Mouse (Mus musculus) heart, postnatal 10 days (tissue): Measurements from ENCODE around the gene Dbndd2. TPM values are rescaled to one million over a fixed set of nuclear protein-coding genes. Genes with fewer than 3 reads are reported as not detected.
A peak's percentile ranks its signal among the peaks of the same experiment; 100 is the strongest.

Experiments
- DNase-seq, 2 experiments: peaks; one replicate each; pipeline ENCODE4 v3.0.0; 2021
- intact Hi-C: fragments of 180-260 bp; cut with DNase I; formaldehyde crosslinking; loops from one replicate; pipeline ENCODE4 v1.15.1; 2025
- total RNA-seq, 2 experiments: library from RNA; stranded (reverse); gene quantifications; 2 replicates each; pipeline ENCODE4 v1.2.3; 2021

The Dbndd2 gene
- total RNA-seq, 2 experiments from 2014 or later: 17.1 to 18.9 TPM

GRCm38 (mm10) chr2:164453047-164453757 is 32.7 kb upstream of the Dbndd2 start:
- peak; percentile 41 to 58 for DNase-seq
- intact Hi-C loops: no loop called here

- intact Hi-C loops: no loop called here
- DNase-seq: no peak
Measured at GRCm38 (mm10) chr2:164453887-164454500, 31.9 kb upstream of the Dbndd2 start.

- intact Hi-C loops: no loop called here
- DNase-seq: peak; percentile 85 to 88
Measured at GRCm38 (mm10) chr2:164454846-164455245, 31.1 kb upstream of the Dbndd2 start.

GRCm38 (mm10) chr2:164455421-164456190 is 30.3 kb upstream of the Dbndd2 start:
- intact Hi-C loops: loop anchor here (2.0 kb wide), 1 partner anchor 39 kb away; no protein-coding TSS in a partner anchor
- DNase-seq: peak; percentile 59 to 63

GRCm38 (mm10) chr2:164456413-164456812 is 29.5 kb upstream of the Dbndd2 start:
- intact Hi-C loops: loop anchor here (2.0 kb wide), 1 partner anchor 40 kb away; no protein-coding TSS in a partner anchor
- DNase-seq: no peak

- intact Hi-C loops: loop anchor here (2.0 kb wide), 1 partner anchor 40 kb away; no protein-coding TSS in a partner anchor
- DNase-seq: peak in 1 of 2 experiments; percentile 44
Measured at GRCm38 (mm10) chr2:164456864-164457300, 29.0 kb upstream of the Dbndd2 start, which contains the start of gene Sys1. Sys1 (plus strand) TSS chr2:164456964.

- DNase-seq: no peak
- intact Hi-C loops: loop anchor here (2.0 kb wide), 1 partner anchor 41 kb away; no protein-coding TSS in a partner anchor
Measured at GRCm38 (mm10) chr2:164457942-164458341, 28.0 kb upstream of the Dbndd2 start.

GRCm38 (mm10) chr2:164458535-164458934 is 27.4 kb upstream of the Dbndd2 start:
- no peak for DNase-seq
- intact Hi-C loops: no loop called here

GRCm38 (mm10) chr2:164460745-164461551 is 25.0 kb upstream of the Dbndd2 start, which contains the start of gene Gm20458:
Gm20458 (plus strand) TSS chr2:164460967.
- intact Hi-C loops: loop anchor here (5.0 kb wide), 1 partner anchor 36 kb away; the partner anchor contains the start of gene Pigt
- DNase-seq: peak; percentile 97 to 98

- intact Hi-C loops: no loop called here
- no peak for DNase-seq
Measured at GRCm38 (mm10) chr2:164465161-164465560, 20.7 kb upstream of the Dbndd2 start.

GRCm38 (mm10) chr2:164466787-164467186 is 19.1 kb upstream of the Dbndd2 start:
- intact Hi-C loops: no loop called here

GRCm38 (mm10) chr2:164470254-164470653 is 15.7 kb upstream of the Dbndd2 start:
- intact Hi-C loops: loop anchor here (2.0 kb wide), 1 partner anchor 49 kb away; no protein-coding TSS in a partner anchor
- peak; percentile 64 to 76 for DNase-seq

More at GRCm38 (mm10) chr2:164466787-164467186, 19.1 kb upstream of the Dbndd2 start:
- DNase-seq: no peak

GRCm38 (mm10) chr2:164473624-164474023 is 12.3 kb upstream of the Dbndd2 start, which contains the start of gene Trp53tg5:
Trp53tg5 (minus strand) TSS chr2:164473724.
- intact Hi-C loops: no loop called here
- no peak for DNase-seq

GRCm38 (mm10) chr2:164486258-164487114 is 580 bp downstream of the Dbndd2 start:
- peak; percentile 70 to 72 for DNase-seq
- intact Hi-C loops: no loop called here

- intact Hi-C loops: no loop called here
Measured at GRCm38 (mm10) chr2:164487115-164487527, 1.2 kb downstream of the Dbndd2 start.

GRCm38 (mm10) chr2:164487812-164488211 is 1.9 kb downstream of the Dbndd2 start:
- no peak for DNase-seq
- intact Hi-C loops: no loop called here

More at GRCm38 (mm10) chr2:164487115-164487527, 1.2 kb downstream of the Dbndd2 start:
- DNase-seq: no peak

GRCm38 (mm10) chr2:164494126-164494525 is 8.2 kb downstream of the Dbndd2 start:
- no peak for DNase-seq
- intact Hi-C loops: no loop called here

GRCm38 (mm10) chr2:164496331-164496730 is 10.4 kb downstream of the Dbndd2 start:
- intact Hi-C loops: loop anchor here (5.0 kb wide), 1 partner anchor 34 kb away; the partner anchor contains the start of gene Gm20458
- DNase-seq: no peak
